Mouse (Mus musculus): ENCODE results near the gene Tiam2.

- TF ChIP-seq CTCF (IDR thresholded peaks at IDR 0.05; ENCODE audit: borderline replicate concordance, insufficient read depth, low read length) (peak; percentile 48; the same call in 1 of the 2 replicates), POLR2A (IDR thresholded peaks at IDR 0.05; ENCODE audit: low read depth, low read length) (no peak)
Measured at GRCm38 (mm10) chr17:3288341-3288740, 38.0 kb upstream of the Tiam2 start.

Data from embryonic fibroblast, embryonic 13.5 days (primary cell).